Mouse (Mus musculus): ENCODE data around the gene Ubtd2. TPM values are rescaled to one million over a fixed set of nuclear protein-coding genes. Genes with fewer than 3 reads are reported as not detected.

Ubtd2 gene
- polyA plus RNA-seq, 1 experiment from 2014 or later, result 46.7 TPM

DNA sequence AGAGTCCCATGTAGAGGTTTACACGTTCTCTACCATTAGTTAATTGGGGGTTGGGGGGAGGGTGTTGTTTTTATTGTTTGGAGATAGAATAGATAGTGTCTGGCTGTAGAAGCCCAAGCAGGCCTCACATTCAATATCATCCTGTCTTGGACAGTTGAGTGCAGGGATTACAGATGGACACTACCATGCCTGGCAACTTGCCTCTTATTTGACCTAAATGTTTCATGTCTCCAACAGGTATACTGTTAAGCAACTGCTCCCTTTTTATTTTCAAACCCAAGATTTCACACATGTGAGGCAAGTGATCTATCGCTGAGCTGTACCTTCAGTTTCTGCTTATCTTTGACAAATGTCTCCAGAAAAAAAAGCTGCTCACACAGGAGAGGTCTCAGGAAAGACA, 26.4 kb downstream of the Ubtd2 start:
- no peak overlapping the region for H3K27ac ChIP-seq
- no peak for DNase-seq (ENCODE audit: low spot score)
- no peaks in the 10 kb centered on the region for H3K36me3 ChIP-seq
- no peaks in the 10 kb centered on the region for H3K27me3 ChIP-seq (ENCODE audit: insufficient read depth, poor library complexity, severe bottlenecking)
- H3K4me1 ChIP-seq, result peaks cover 2% of the 10 kb centered on the region; the same call in 1 of the 2 replicates
- no peak overlapping the region for H3K4me3 ChIP-seq
- WGBS, result 73% methylated on average over 2 of the region's 2 CpGs
- H3K9me3 ChIP-seq, result no peaks in the 10 kb centered on the region

DNA sequence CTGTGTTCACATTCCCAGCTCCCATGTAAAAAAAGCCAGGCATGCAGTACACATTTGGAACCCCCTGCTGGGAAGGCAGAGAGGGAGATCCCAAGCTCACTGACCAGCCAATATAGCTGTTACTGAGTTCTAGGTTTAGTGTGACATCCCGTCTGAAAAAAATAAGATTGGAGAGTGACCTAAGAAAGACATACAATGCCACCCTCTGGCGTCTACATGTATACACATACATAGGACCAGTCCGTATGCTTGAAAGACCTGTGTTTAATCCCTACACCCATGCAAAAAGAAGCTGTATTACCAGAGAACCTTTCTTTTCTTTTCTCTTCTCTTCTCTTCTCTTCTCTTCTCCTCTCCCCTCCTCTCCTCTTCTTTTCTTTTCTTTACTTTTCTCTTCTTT, 30.1 kb downstream of the Ubtd2 start:
- no peak overlapping the region for H3K27ac ChIP-seq
- WGBS, result 64% methylated on average over 3 of the region's 3 CpGs
- no peak overlapping the region for H3K4me3 ChIP-seq
- no peaks in the 10 kb centered on the region for H3K36me3 ChIP-seq
- H3K4me1 ChIP-seq, result peaks cover 24% of the 10 kb centered on the region; the same call in 1 of the 2 replicates
- H3K9me3 ChIP-seq, result no peaks in the 10 kb centered on the region
- no peaks in the 10 kb centered on the region for H3K27me3 ChIP-seq (ENCODE audit: insufficient read depth, poor library complexity, severe bottlenecking)
- DNase-seq (ENCODE audit: low spot score), result no peak

DNA sequence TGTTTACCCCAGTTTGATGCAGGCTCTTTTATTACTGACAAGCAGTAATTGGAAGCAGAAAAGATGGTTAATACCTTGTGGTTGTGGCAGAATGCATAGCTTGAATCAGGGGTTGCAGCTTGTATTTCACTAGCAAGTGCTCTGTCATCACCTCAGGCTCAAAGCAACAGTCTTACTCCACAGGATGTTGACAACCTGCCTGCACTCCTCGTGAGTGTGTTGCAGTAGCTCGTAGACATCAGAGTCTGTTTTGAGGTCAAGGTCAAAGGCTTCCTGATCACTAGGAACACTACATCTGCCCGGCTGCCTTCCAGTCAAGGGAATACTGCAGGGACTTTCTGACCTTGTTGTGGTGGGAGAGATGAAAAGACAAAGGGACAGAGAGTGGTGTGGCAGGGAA, 31.5 kb downstream of the Ubtd2 start:
- 30% methylated on average over 3 of the region's 3 CpGs for WGBS
- Histone ChIP-seq H3K27me3 (ENCODE audit: insufficient read depth, poor library complexity, severe bottlenecking) (no peaks in the 10 kb centered on the region), H3K9me3 (no peaks in the 10 kb centered on the region), H3K4me1 (peaks cover 25% of the 10 kb centered on the region; the same call in 1 of the 2 replicates), H3K27ac (no peak overlapping the region), H3K36me3 (no peaks in the 10 kb centered on the region), H3K4me3 (no peak overlapping the region)
- DNase-seq (ENCODE audit: low spot score), result no peak

DNA sequence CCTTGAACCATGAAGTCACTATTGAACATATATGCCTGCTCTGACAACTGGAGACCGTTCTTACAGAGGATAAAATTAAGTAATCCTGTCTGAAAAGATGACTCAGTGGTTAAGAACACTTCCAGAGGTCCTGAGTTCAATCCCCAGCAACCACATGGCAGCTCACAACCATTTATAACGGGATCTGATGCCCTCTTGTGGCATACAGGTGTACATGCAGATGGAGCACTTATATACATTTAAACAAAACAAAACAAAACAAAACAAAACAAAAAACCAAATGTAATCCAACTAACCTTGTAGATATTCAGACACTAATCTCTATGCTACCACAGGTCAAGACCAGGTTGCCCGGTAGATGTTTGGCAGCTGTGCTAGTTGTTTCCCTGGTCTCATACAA, 32.3 kb downstream of the Ubtd2 start:
- Histone ChIP-seq H3K4me1 (peaks cover 25% of the 10 kb centered on the region; the same call in 1 of the 2 replicates), H3K27me3 (ENCODE audit: insufficient read depth, poor library complexity, severe bottlenecking) (no peaks in the 10 kb centered on the region), H3K9me3 (no peaks in the 10 kb centered on the region), H3K36me3 (no peaks in the 10 kb centered on the region), H3K4me3 (no peak overlapping the region), H3K27ac (no peak overlapping the region)
- WGBS, result 86% methylated on average over 3 of the region's 3 CpGs
- DNase-seq (ENCODE audit: low spot score), result no peak

DNA sequence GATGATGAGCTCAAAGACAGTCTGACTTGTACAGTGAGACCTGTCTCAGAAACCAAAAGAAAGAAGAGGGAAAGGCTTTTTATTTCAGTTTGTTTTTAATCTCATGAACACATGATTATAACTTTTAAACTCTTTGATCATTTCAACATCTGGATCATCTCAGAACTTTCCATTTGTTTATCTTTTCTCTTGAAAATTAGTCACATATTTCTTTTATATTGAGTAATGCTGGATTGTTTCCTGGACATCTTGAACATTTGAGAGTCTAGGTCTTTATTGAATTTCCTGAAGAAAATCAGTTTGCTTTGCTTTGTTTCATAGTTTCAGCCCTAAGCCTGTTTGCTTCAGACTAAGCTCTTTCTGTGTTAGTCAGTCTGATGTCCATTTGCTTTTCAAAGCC, 33.2 kb downstream of the Ubtd2 start:
- DNase-seq (ENCODE audit: low spot score), result no peak
- no peaks in the 10 kb centered on the region for H3K9me3 ChIP-seq

DNA sequence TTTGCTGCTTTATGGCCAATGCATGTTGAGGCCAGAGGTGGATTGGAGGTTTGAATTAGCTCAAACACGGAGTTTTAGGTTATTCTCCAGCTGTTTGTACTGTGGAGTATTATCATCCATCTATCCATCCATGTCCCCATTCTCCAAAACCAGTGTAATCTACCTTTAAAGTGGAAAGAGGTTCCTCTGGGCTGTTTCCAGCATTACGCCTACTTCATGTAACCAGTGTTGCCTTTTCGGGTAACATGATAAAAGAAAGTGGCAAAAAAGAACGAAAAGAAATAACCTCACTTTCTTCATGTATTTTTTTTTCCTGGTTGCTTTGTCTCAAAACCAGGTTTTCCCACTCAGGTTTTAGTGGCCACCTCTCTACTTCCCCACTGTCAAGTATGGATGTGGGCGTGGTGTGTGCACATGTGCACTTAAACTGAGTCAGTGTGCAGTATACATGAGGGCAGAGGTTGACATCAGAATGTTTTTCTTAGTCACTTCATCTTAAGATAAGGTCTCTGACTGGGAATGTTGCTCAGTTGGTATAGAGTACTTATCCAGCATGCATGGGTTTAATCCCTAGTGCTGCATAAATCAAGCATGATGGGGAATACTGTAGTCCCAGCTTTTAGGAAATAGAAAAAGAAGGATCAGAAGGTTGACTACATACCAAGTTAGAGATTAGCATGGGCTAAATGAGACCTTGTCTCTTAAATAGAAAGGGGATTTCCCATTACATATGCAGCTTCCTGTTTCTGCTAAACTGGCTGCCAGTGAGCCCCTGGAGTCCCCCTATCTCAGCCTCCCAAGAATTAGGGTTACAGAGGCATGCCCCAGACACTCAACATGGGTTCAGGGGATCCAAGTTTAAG, 33.9 kb downstream of the Ubtd2 start:
- no peak for DNase-seq (ENCODE audit: low spot score)
- WGBS, result 77% methylated on average over 5 of the region's 5 CpGs
- Histone ChIP-seq H3K27me3 (ENCODE audit: insufficient read depth, poor library complexity, severe bottlenecking) (no peaks in the 10 kb centered on the region), H3K9me3 (no peaks in the 10 kb centered on the region), H3K4me3 (no peak overlapping the region), H3K4me1 (peaks cover 23% of the 10 kb centered on the region; the same call in 1 of the 2 replicates), H3K36me3 (no peaks in the 10 kb centered on the region), H3K27ac (no peak overlapping the region)

More for the DNA sequence above, 33.2 kb downstream of the Ubtd2 start:
- Histone ChIP-seq H3K36me3 (no peaks in the 10 kb centered on the region), H3K4me1 (peaks cover 24% of the 10 kb centered on the region; the same call in 1 of the 2 replicates), H3K27ac (no peak overlapping the region), H3K27me3 (ENCODE audit: insufficient read depth, poor library complexity, severe bottlenecking) (no peaks in the 10 kb centered on the region), H3K4me3 (no peak overlapping the region)

DNA sequence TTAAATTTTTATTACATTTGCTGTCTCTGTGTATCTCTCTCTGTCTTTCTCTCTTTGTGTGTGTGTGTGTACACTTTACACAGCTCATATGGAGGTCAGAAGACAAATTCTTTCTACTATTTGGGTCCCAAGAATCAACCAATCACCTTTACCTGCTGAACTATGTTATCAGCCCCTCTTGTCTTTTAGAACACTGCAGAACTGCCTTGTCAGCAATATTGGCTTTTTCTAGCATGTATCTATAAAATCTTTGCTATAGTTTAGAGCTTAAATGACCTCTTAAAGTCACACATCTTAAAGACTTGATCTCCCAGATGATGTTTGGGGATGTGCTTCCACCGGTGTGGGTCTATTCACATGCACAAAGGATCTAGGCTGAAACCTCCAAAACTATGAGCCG, 35.9 kb downstream of the Ubtd2 start:
- Histone ChIP-seq H3K4me1 (peaks cover 23% of the 10 kb centered on the region; the same call in 1 of the 2 replicates), H3K27ac (no peak overlapping the region), H3K27me3 (ENCODE audit: insufficient read depth, poor library complexity, severe bottlenecking) (no peaks in the 10 kb centered on the region), H3K9me3 (no peaks in the 10 kb centered on the region), H3K4me3 (no peak overlapping the region), H3K36me3 (no peaks in the 10 kb centered on the region)
- 93% methylated on average over 2 of the region's 2 CpGs for WGBS
- DNase-seq (ENCODE audit: low spot score), result no peak

DNA sequence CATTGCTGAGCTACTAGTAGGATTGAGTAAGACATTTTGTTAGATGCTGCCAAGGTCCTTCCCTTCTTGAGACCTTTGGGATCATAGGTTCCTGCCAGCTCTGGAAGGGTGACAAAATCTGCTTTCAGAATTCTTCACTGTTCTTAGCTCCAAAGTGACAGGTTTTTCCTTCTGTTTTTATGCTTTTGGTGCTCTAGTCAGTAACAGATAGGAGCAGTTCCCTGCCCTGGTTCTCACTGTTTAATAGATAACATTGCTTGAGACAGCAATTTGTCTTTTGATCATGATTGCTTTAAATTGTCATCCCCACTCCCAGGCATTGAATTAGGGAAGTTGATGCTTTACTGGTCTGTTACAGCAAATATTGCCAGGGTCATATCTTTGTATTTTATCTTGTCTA, 38.1 kb downstream of the Ubtd2 start:
- Histone ChIP-seq H3K4me1 (peaks cover 19% of the 10 kb centered on the region; the same call in 1 of the 2 replicates), H3K36me3 (no peaks in the 10 kb centered on the region), H3K27ac (no peak overlapping the region), H3K9me3 (no peaks in the 10 kb centered on the region), H3K27me3 (ENCODE audit: insufficient read depth, poor library complexity, severe bottlenecking) (no peaks in the 10 kb centered on the region), H3K4me3 (no peak overlapping the region)
- no peak for DNase-seq (ENCODE audit: low spot score)

DNA sequence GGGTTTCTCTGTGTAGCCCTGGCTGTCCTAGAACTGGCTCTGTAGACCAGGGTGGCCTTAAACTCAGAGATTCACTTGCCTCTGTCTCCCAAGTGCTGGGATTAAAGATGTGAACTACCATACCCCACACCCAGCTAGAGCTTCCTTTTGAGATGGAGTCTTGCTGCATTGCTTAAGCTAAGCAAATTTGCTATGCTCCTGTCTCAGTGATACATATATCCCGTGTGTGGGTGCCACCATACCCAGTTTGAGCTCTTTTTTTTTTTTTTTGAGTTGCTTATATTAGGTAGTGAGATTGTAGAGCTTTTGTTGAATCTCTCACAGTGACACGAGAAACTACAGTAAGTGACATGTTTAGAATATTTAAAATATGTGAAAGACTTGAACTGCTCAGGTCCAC, 40.1 kb downstream of the Ubtd2 start:
- no peaks in the 10 kb centered on the region for H3K27me3 ChIP-seq (ENCODE audit: insufficient read depth, poor library complexity, severe bottlenecking)
- no peaks in the 10 kb centered on the region for H3K9me3 ChIP-seq
- H3K27ac ChIP-seq, result no peak overlapping the region
- DNase-seq (ENCODE audit: low spot score), result no peak
- 83% methylated on average over 2 of the region's 2 CpGs for WGBS
- H3K4me1 ChIP-seq, result 0 out of 2 replicates have a peak, but pooled peaks cover 2% of the 10 kb centered on the region
- H3K36me3 ChIP-seq, result peaks cover 6% of the 10 kb centered on the region
- H3K4me3 ChIP-seq, result no peak overlapping the region

DNA sequence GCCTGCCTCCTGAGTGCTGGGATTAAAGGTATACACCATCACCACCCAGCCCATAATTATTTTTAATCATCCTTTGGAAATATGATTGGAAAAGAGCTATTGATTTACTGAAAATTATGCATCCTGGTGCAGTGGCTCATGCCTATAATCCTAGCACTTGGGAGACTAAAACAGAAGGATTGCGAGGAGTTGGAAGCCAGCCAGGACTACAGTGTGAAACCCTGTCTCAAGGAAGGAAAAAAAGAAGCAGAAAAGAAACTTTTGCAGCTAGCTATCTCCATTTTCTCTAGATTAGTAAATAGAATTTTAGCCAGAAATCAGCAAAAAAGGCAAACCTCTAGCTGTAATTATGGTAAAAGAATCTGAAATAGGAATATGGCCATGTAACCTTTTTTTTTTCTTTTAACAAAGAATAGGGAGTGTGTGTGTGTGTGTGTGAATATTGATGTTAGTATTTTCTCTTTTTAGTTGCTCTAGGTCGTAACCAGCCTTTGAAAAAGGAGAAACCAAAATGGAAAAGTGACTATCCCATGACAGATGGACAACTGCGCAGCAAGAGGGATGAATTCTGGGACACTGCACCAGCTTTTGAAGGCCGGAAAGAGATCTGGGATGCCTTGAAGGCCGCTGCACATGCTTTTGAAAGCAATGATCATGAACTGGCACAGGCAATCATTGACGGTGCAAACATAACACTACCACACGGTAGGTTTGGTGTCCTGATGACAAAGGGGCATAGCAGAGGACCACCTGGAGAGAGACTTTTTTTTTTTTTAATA, 43.8 kb downstream of the Ubtd2 start:
- H3K27me3 ChIP-seq (ENCODE audit: insufficient read depth, poor library complexity, severe bottlenecking), result no peaks in the 10 kb centered on the region
- DNase-seq (ENCODE audit: low spot score), result no peak
- 92% methylated on average over 7 of the region's 7 CpGs for WGBS
- no peaks in the 10 kb centered on the region for H3K4me1 ChIP-seq
- peaks cover 23% of the 10 kb centered on the region for H3K36me3 ChIP-seq
- H3K9me3 ChIP-seq, result no peaks in the 10 kb centered on the region
- H3K4me3 ChIP-seq, result no peak overlapping the region
- H3K27ac ChIP-seq, result no peak overlapping the region

DNA sequence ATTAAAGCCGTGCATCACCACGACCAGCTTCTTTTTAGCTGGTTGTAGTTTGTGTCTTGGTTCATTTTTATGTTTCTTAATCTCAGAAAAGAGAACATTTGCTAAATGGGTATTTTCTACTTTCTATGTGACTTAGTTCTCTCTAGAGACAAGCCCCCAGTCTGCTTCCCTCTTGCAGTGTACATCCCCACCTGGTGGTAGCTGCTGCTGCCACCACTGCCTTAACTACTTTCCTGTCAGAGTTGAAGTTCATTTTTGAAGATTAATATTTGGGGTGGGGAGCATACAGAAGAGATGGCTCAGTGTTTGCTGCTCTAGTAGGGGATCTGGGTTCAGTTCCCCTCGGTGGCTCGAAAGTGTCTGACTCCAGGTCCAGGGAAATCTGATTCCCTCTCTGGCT, 44.8 kb downstream of the Ubtd2 start:
- Histone ChIP-seq H3K4me1 (0 out of 2 replicates have a peak, but pooled peaks cover 1% of the 10 kb centered on the region), H3K27ac (no peak overlapping the region), H3K9me3 (no peaks in the 10 kb centered on the region), H3K36me3 (peaks cover 23% of the 10 kb centered on the region), H3K27me3 (ENCODE audit: insufficient read depth, poor library complexity, severe bottlenecking) (no peaks in the 10 kb centered on the region), H3K4me3 (no peak overlapping the region)
- WGBS, result 91% methylated on average over 4 of the region's 4 CpGs
- no peak for DNase-seq (ENCODE audit: low spot score)

DNA sequence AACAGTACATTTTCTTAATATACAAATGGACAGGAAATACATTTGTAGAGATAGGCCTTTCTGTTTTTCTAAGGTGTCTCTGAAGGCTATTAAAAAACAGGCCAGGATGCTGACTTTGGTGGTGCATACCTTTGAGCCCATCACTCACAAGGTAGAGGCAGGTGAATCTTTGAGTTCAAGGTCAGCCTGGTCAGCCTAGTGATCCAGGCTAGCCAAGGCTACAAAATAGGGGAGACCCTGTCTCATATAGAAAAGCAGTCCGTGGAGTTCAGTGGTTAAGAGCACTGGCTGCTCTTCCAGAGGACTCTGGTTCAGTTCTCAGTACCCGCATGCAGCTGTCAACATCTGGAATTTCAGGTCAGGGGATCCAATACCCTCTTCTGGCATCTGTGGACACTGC, 48.5 kb downstream of the Ubtd2 start:
- Histone ChIP-seq H3K9me3 (no peaks in the 10 kb centered on the region), H3K4me1 (0 out of 2 replicates have a peak, but pooled peaks cover 7% of the 10 kb centered on the region), H3K27me3 (ENCODE audit: insufficient read depth, poor library complexity, severe bottlenecking) (no peaks in the 10 kb centered on the region), H3K4me3 (no peak overlapping the region), H3K36me3 (peaks cover 23% of the 10 kb centered on the region), H3K27ac (no peak overlapping the region)
- no peak for DNase-seq (ENCODE audit: low spot score)
- 93% methylated on average over 2 of the region's 2 CpGs for WGBS

DNA sequence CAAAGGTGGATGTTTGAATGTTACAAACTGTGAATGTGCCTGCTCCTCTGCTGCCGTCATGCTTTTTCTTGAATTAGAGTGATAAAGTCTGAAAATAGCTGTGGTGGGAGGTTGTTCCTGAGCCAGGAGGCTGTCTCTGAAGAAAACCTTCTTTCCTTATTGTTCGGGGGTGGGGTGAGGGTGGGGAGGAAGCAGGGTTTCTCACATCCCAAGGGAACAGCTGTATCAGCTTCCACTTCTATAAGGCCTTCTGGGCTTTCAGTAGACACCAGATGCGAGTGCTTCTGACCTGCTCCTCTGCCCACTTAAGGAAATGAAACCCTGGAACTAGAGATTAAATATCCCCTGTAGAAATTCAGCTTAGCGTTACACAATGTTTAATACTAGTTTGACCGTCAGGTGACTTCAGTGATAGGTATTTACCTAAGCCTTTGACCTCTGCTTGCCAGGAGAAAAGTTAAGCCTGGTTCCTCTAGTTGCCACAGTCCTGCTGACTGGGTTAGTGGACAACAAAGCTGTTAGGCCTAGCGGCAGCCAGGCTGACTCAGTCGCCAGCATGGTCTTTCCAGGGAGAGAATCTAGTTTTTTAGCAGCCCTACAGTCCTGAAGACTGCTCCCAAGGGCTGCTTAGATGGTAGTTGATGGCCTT, 50.0 kb downstream of the Ubtd2 start:
- Histone ChIP-seq H3K27ac (no peak overlapping the region), H3K36me3 (peaks cover 17% of the 10 kb centered on the region), H3K4me3 (no peak overlapping the region), H3K9me3 (no peaks in the 10 kb centered on the region), H3K27me3 (ENCODE audit: insufficient read depth, poor library complexity, severe bottlenecking) (no peaks in the 10 kb centered on the region), H3K4me1 (0 out of 2 replicates have a peak, but pooled peaks cover 7% of the 10 kb centered on the region)
- 65% methylated on average over 7 of the region's 7 CpGs for WGBS
- no peak for DNase-seq (ENCODE audit: low spot score)
